Mouse (Mus musculus) liver, embryonic 11.5 days (tissue): Measurements from ENCODE around the gene Slc19a1. TPM values are rescaled to one million over a fixed set of nuclear protein-coding genes. Genes with fewer than 3 reads are reported as not detected.
A peak's percentile ranks its signal among the peaks of the same experiment; 100 is the strongest.

Experiments used
- ATAC-seq: fragments of 200-750 bp; cut with Nextera tagmentation; replicated peaks from 2 replicates; pipeline ENCODE4 v1.8.0; 2017; ENCODE audit warnings: moderate number of reproducible peaks, mild to moderate bottlenecking, moderate TSS enrichment, moderate library complexity; ENCODE audit not compliant: low FRiP score
- DNase-seq: peaks from one replicate; pipeline ENCODE4 v3.0.0-alpha.2; 2017; ENCODE audit warnings: low spot score
- H3K27ac ChIP-seq: fragments of 300-500 bp; sonication (generic); 2 replicates; pipeline ENCODE4 v1.5.1; 2014; ENCODE audit warnings: mild to moderate bottlenecking, low read depth, low read length, control low read depth
- H3K27me3 ChIP-seq: fragments of 300-500 bp; sonication (generic); replicated peaks from 2 replicates; pipeline ENCODE4 v1.6.1; 2014; ENCODE audit warnings: low read length, mixed read lengths; ENCODE audit not compliant: control insufficient read depth, insufficient read depth
- H3K36me3 ChIP-seq: fragments of 300-500 bp; sonication (generic); 2 replicates; pipeline ENCODE4 v1.6.1; 2014; ENCODE audit warnings: mild to moderate bottlenecking, low read length, moderate library complexity, mixed read lengths; ENCODE audit not compliant: control insufficient read depth, insufficient read depth
- H3K4me1 ChIP-seq: fragments of 300-500 bp; sonication (generic); replicated peaks from 2 replicates; pipeline ENCODE4 v1.6.1; 2014; ENCODE audit warnings: low read length, mixed read lengths; ENCODE audit not compliant: control insufficient read depth, insufficient read depth
- H3K4me2 ChIP-seq: fragments of 300-500 bp; sonication (generic); 2 replicates; pipeline ENCODE4 v1.6.1; 2014; ENCODE audit warnings: mild to moderate bottlenecking, control low read depth, moderate library complexity
- H3K4me3 ChIP-seq: fragments of 300-500 bp; sonication (generic); 2 replicates; pipeline ENCODE4 v1.5.1; 2014; ENCODE audit warnings: low read depth, low read length, control low read depth
- H3K9ac ChIP-seq: fragments of 300-500 bp; sonication (generic); 2 replicates; pipeline ENCODE4 v1.6.1; 2014; ENCODE audit warnings: low read depth, low read length, control low read depth
- H3K9me3 ChIP-seq: fragments of 300-500 bp; sonication (generic); 2 replicates; pipeline ENCODE4 v1.6.1; 2016; ENCODE audit warnings: low read length, inconsistent platforms, mixed read lengths; ENCODE audit not compliant: control insufficient read depth
- WGBS: fragments of 180-500 bp; shearing (Covaris S2); extraction: QIAGEN DNeasy Blood & Tissue Kit; methylation state at CpG from one replicate; pipeline ENCODE4 v1.1.7; 2014; 5-methylcytosine and 5-hydroxymethylcytosine counted together
- polyA plus RNA-seq: library from polyadenylated mRNA; unstranded; fragments of >200 nt; fragmentation: Nextera tagmentation; extraction: Ambion mirVana; gene quantifications from 2 replicates; pipeline ENCODE4 v1.2.1, GENCODE M21; 2014

Gene Slc19a1
- polyA plus RNA-seq, 1 experiment from 2014 or later = 57.1 TPM

DNA sequence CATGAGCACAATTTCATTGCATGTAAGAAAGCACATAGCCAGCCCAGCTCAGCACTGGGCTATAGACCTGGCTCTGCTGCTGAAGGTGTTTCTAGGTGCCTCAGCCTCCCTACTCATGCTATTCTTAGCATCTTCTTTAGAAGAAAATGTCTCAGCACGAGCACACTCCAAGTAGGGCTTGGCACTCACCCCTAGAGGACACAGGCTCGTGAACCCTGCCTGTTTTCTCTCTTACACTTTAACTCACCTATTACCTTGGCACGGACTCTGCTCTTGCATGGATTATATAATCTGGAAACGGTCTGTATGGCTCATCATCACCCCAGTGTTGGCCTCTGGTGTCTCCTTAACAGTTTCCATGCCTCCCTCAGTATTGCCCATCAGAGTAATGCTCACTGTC lies 20.4 kb upstream of the Slc19a1 start:
- Histone ChIP-seq H3K9me3 (no peaks in the 10 kb centered on the region), H3K4me2 (no peak overlapping the region), H3K4me3 (no peak overlapping the region), H3K36me3 (no peaks in the 10 kb centered on the region), H3K9ac (no peak overlapping the region), H3K4me1 (peaks cover 6% of the 10 kb centered on the region; the same call in 1 of the 2 replicates), H3K27me3 (no peaks in the 10 kb centered on the region), H3K27ac (no peak overlapping the region)
- ATAC-seq (no peak), DNase-seq (no peak)
- 72% methylated on average over 4 of the region's 4 CpGs for WGBS

DNA sequence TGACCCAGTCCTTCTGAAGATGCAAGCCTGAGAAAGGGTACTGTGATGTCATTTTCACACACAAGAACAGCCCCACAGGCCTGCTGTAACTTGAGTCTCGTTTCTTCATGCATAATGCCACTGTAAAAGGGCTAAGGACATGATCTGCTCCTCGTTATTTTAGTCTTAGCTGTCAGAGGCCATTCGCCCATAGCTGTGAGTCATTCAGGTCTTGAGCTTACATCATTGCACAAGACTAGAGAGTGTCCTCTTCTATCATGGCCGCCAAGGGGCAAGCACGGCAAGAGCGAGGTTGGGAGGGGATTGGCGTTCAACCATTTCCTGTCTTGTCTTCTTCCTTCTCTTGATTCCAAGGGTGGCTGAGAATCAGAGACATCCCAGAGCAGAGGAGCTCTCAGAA lies 16.0 kb upstream of the Slc19a1 start:
- WGBS = 77% methylated on average over 7 of the region's 7 CpGs
- Histone ChIP-seq H3K27me3 (no peaks in the 10 kb centered on the region), H3K9me3 (no peaks in the 10 kb centered on the region), H3K4me3 (no peak overlapping the region), H3K4me1 (no peaks in the 10 kb centered on the region), H3K36me3 (no peaks in the 10 kb centered on the region), H3K9ac (no peak overlapping the region), H3K4me2 (no peak overlapping the region), H3K27ac (no peak overlapping the region)
- no peak for ATAC-seq
- no peak for DNase-seq

DNA sequence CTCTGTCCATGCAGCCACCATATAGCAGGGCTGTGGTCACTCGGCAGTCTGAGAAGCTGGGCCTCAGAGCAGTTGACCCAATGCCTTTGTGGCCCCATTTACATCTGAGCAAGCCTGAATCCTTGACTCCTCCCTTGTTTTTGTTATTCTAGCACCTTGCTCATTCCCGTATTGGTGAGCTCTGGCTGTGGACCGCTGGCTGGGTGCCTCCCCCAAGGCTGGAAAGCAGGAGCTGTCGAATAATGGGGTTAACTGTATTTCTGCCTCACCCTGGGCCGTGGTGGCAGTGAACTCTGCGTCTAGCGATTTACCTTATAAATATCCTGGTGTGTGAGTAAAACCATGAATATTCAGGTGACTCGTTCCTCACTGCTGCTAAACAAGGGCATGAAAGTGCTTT lies 15.5 kb upstream of the Slc19a1 start:
- H3K36me3 ChIP-seq = no peaks in the 10 kb centered on the region
- no peaks in the 10 kb centered on the region for H3K27me3 ChIP-seq
- no peak overlapping the region for H3K4me2 ChIP-seq
- no peaks in the 10 kb centered on the region for H3K9me3 ChIP-seq
- H3K9ac ChIP-seq = no peak overlapping the region
- DNase-seq (no peak), ATAC-seq (no peak)
- WGBS = 58% methylated on average over 8 of the region's 8 CpGs
- no peak overlapping the region for H3K27ac ChIP-seq
- 0 out of 2 replicates have a peak, but pooled peaks cover under 1% of the 10 kb centered on the region for H3K4me1 ChIP-seq
- no peak overlapping the region for H3K4me3 ChIP-seq

DNA sequence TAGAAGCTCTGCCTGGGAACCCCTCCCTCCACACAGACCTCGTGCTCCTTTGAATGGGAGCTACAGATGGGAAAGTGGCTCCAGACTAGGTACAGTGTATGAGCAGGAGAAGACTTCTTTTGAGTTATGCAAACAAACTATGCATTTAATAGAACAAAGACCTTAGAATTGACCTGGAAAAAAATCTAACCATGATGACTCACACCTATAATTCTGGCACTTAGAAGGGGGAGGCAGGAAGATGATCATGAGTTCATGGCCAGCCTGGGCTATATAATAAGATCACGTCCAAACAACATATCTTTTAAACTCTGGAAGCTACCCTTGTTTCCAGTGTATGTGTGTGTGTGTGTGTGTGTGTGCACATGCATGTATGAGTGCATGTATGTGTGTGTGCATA lies 15.0 kb upstream of the Slc19a1 start:
- Histone ChIP-seq H3K27ac (no peak overlapping the region), H3K4me3 (no peak overlapping the region), H3K9ac (no peak overlapping the region), H3K36me3 (no peaks in the 10 kb centered on the region), H3K4me1 (0 out of 2 replicates have a peak, but pooled peaks cover 3% of the 10 kb centered on the region), H3K27me3 (no peaks in the 10 kb centered on the region), H3K4me2 (no peak overlapping the region), H3K9me3 (no peaks in the 10 kb centered on the region)
- WGBS = 79% methylated on average over 2 of the region's 2 CpGs
- no peak for ATAC-seq
- no peak for DNase-seq

DNA sequence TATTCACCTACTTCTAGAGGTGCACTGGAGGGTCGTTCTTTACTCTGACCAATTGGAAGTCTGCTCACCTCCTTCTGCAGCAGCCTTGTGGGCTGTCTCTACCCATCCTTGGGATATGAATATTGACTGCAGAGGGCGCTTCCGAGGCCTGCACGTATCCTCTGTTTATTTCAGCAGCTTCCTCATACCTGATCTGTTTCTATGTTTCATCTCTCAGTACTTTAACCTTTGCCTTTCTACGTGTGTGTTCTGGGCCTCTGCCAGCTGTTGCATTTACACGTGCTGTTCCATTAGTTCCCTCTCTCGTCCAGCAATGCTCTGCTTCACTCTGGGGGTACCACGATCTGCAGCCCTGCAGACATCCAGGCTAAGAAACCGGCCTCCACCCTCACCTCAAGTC lies 14.4 kb upstream of the Slc19a1 start:
- WGBS = 71% methylated on average over 9 of the region's 9 CpGs
- H3K4me3 ChIP-seq = no peak overlapping the region
- no peaks in the 10 kb centered on the region for H3K9me3 ChIP-seq
- no peak overlapping the region for H3K27ac ChIP-seq
- no peaks in the 10 kb centered on the region for H3K36me3 ChIP-seq
- 0 out of 2 replicates have a peak, but pooled peaks cover 3% of the 10 kb centered on the region for H3K4me1 ChIP-seq
- no peaks in the 10 kb centered on the region for H3K27me3 ChIP-seq
- no peak overlapping the region for H3K4me2 ChIP-seq
- ATAC-seq = no peak
- no peak overlapping the region for H3K9ac ChIP-seq
- DNase-seq = no peak

DNA sequence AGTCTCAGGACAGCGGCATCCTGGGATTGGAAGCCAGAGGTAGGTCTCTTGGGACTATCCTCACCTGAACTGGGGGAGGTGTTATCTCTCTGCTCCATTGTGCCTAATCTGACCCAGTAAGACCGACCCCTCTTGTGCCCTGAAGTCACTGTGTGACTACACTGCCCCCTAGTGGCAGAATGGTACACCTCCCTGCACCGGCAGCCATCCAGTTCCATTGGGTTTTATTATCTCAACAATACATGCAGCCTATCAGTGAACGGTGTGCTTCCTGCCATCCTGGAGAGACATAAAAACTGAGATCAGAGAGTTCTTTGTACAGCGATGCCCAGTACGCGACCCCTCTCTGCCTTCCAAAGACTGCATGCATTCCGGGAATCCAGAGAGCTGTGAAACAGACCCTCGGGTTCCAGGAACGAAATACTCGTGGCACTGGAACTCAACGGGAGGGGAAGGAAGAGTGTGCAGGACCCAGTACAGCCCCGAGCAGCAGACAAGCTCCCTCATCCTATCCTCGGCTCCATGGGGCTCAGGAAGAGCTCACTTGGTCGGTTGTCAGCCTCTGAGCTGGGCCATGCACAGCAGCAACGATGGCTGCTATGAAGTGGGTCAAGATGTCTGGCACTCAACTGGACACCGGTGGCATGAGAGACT lies 10.5 kb upstream of the Slc19a1 start:
- Histone ChIP-seq H3K4me3 (no peak overlapping the region), H3K27ac (no peak overlapping the region), H3K4me1 (0 out of 2 replicates have a peak, but pooled peaks cover 3% of the 10 kb centered on the region), H3K9me3 (no peaks in the 10 kb centered on the region), H3K9ac (no peak overlapping the region), H3K27me3 (no peaks in the 10 kb centered on the region), H3K36me3 (no peaks in the 10 kb centered on the region), H3K4me2 (peak overlapping the region; percentile 46)
- DNase-seq (peak; percentile 72), ATAC-seq (peak; percentile 73)
- 29% methylated on average over 17 of the region's 17 CpGs for WGBS

DNA sequence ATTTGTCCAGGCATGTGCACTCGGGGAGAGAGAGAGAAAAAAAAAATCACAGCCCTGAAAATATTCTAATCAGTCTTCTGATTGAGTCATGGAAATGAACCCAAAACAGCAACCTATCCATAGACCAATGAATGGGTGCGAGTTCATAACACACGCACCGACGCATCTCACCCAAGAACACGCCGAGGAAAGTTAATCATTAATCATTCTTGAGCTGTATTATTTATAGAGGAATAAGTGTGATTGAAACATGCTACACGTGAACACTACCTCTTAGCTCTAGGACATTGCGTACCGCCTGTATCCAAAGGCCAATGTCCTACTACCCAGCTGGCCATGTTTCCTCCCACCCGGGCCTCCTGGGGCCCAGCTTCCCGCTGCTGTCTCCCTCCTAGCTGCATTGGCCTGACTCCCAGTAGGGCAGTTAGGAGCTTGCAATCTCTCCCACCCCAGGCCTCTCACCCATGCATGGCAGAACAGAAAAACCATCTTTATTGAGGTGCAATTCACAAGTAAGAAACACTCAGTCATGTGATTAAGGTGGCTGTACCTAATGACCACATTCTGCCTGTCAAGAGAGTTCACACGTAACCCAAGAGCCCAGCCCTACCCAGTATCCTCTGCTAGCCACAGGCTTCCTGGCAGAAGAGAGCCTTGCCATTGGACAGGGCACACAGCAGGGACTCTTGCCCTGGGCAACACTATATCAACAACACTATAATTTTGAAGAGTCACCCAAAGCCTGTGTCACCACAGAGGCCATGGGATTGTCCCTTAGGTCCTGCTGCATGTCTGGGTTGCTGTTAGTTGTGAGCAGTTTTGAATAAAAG lies 9.5 kb upstream of the Slc19a1 start:
- H3K36me3 ChIP-seq = no peaks in the 10 kb centered on the region
- no peak overlapping the region for H3K9ac ChIP-seq
- no peaks in the 10 kb centered on the region for H3K27me3 ChIP-seq
- 0 out of 2 replicates have a peak, but pooled peaks cover 3% of the 10 kb centered on the region for H3K4me1 ChIP-seq
- 76% methylated on average over 13 of the region's 13 CpGs for WGBS
- H3K27ac ChIP-seq = no peak overlapping the region
- DNase-seq (no peak), ATAC-seq (no peak)
- no peak overlapping the region for H3K4me2 ChIP-seq
- H3K9me3 ChIP-seq = no peaks in the 10 kb centered on the region
- no peak overlapping the region for H3K4me3 ChIP-seq

DNA sequence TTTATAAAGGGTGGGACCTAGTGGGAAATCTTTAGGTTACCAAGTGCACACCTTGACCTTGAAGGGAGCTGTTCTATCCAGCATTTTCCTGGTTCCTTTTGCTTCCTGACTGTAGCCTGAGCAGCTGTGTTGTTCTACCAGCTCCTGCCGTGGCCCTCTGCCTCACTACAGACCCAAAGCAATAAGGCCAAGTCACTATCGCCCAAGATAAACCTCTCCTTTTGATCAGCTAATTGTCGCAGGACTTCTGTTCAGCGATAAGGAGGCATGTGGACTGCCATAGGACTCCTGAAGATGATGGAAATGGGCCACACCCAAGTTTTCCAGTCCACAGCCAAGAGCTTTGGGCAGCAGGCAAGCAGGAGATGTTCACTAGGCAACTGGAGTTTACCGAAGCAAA lies 7.8 kb upstream of the Slc19a1 start:
- Histone ChIP-seq H3K9me3 (no peaks in the 10 kb centered on the region), H3K9ac (no peak overlapping the region), H3K27me3 (no peaks in the 10 kb centered on the region), H3K4me3 (no peak overlapping the region), H3K27ac (no peak overlapping the region), H3K4me2 (no peak overlapping the region), H3K4me1 (0 out of 2 replicates have a peak, but pooled peaks cover 3% of the 10 kb centered on the region), H3K36me3 (no peaks in the 10 kb centered on the region)
- WGBS = 59% methylated on average over 5 of the region's 5 CpGs
- ATAC-seq (no peak), DNase-seq (no peak)
